ENCODE assay signal across 9 mouse cellular contexts in genomic region chr1:91023960-91024359, GRCm38 (mm10). TPM values are rescaled to one million over a fixed set of nuclear protein-coding genes. Genes with fewer than 3 reads are reported as not detected.
A peak's percentile ranks its signal among the peaks of the same experiment; 100 is the strongest.
DNase-seq lines count a peak whose midpoint lies in the region; ATAC-seq and TF ChIP-seq lines count a peak whose summit lies in the region.
"Had no signal": no experiment of that assay in that cellular context is flagged by ENCODE, and none has a peak within 500 bp of the region (broad histone marks: within the 10 kb centered on the region; RNA-seq: fewer than 3 reads in every experiment).

No protein-coding gene starts in this region.

- no peak overlapping the region for H3K27ac ChIP-seq in liver, postnatal 0 days (ENCODE audit: low read depth)
- H3K27ac ChIP-seq in brown adipose tissue, adult 24 weeks (replicated peaks; ENCODE audit: low read depth, low read length): peak overlapping the region; percentile 93
- H3K27ac ChIP-seq in intestine, embryonic 14.5 days (ENCODE audit: low read depth): peak overlapping the region; percentile 48; the same call in 1 of the 2 replicates
- 0 out of 2 replicates have a peak overlapping the region, but pooled peaks have one; percentile 34 for H3K27ac ChIP-seq in small intestine, adult 2 months (ENCODE audit: insufficient read depth, low read depth, low read length)

- H3K9me3 ChIP-seq in liver, postnatal 0 days (ENCODE audit: low read length): no peaks in the 10 kb centered on the region
- H3K9me3 ChIP-seq in intestine, embryonic 14.5 days (ENCODE audit: control insufficient read depth, low read length): no peaks in the 10 kb centered on the region

- H3K4me3 ChIP-seq in liver, postnatal 0 days (ENCODE audit: low read depth, low read length): no peak overlapping the region
- H3K4me3 ChIP-seq in brown adipose tissue, adult 24 weeks (ENCODE audit: insufficient read depth, low read depth, low read length): no peak overlapping the region
- H3K4me3 ChIP-seq in intestine, embryonic 14.5 days (ENCODE audit: low read depth, low read length): no peak overlapping the region
- H3K4me3 ChIP-seq in small intestine, adult 2 months (ENCODE audit: low read depth, low read length): no peak overlapping the region

- peak; percentile 57 for ATAC-seq in liver, postnatal 0 days
- peak; percentile 76 for ATAC-seq in intestine, embryonic 14.5 days (replicated peaks; ENCODE audit: low FRiP score, low TSS enrichment, low read depth)

- H3K27me3 ChIP-seq in liver, postnatal 0 days (ENCODE audit: insufficient read depth, low read length): no peaks in the 10 kb centered on the region
- no peaks in the 10 kb centered on the region for H3K27me3 ChIP-seq in intestine, embryonic 14.5 days (replicated peaks; ENCODE audit: control insufficient read depth, insufficient read depth, low read length)
- H3K27me3 ChIP-seq in small intestine, adult 2 months (ENCODE audit: control insufficient read depth, insufficient read depth, low read length): no peaks in the 10 kb centered on the region

- DNase-seq in liver, postnatal 0 days: no peak
- DNase-seq in liver: no peak
- DNase-seq in intestine, embryonic 14.5 days (ENCODE audit: low spot score): no peak
- DNase-seq in frontal cortex, postnatal 14 days (ENCODE audit: low spot score in 2 of 2): no peak
- no peak for DNase-seq in layer of hippocampus, postnatal 14 days (ENCODE audit: low spot score in 2 of 2)
- no peak for DNase-seq in gastrocnemius, adult 8-10 months (ENCODE audit: low spot score in 2 of 2)
- DNase-seq: right cerebral cortex, postnatal 14 days had no signal

- H3K4me1 ChIP-seq in liver, postnatal 0 days (ENCODE audit: insufficient read depth): no peaks in the 10 kb centered on the region; the same call in 1 of the 2 replicates
- H3K4me1 ChIP-seq in brown adipose tissue, adult 24 weeks (ENCODE audit: control insufficient read depth, insufficient read depth, insufficient read length, low read length): peaks cover 6% of the 10 kb centered on the region; the same call in 1 of the 2 replicates
- H3K4me1 ChIP-seq in intestine, embryonic 14.5 days (replicated peaks; ENCODE audit: control insufficient read depth, insufficient read depth, low read length): peaks cover 4% of the 10 kb centered on the region; the same call in 1 of the 2 replicates
- peaks cover 7% of the 10 kb centered on the region; the same call in 1 of the 2 replicates for H3K4me1 ChIP-seq in small intestine, adult 2 months (ENCODE audit: control insufficient read depth, insufficient read depth, insufficient read length, low read length)

- 46% methylated on average over 9 of the region's 9 CpGs for WGBS in liver, postnatal 0 days (ENCODE audit: insufficient replicate concordance)
- WGBS in intestine, embryonic 14.5 days: 58% methylated on average over 9 of the region's 9 CpGs
- 14% methylated on average over 9 of the region's 9 CpGs for WGBS in small intestine, adult 2 months

- H3K9ac ChIP-seq in liver, postnatal 0 days (replicated peaks): no peak overlapping the region
- H3K9ac ChIP-seq in intestine, embryonic 14.5 days (ENCODE audit: low read length): no peak overlapping the region

- no peak for TF ChIP-seq CTCF in liver, postnatal 0 days (IDR thresholded peaks at IDR 0.05; ENCODE audit: low read depth)
- no peak for TF ChIP-seq CTCF in small intestine, adult 2 months (IDR thresholded peaks at IDR 0.05; ENCODE audit: extremely low read depth, insufficient read length, insufficient replicate concordance, low read depth, low read length)

- no peaks in the 10 kb centered on the region for H3K36me3 ChIP-seq in liver, postnatal 0 days (replicated peaks; ENCODE audit: insufficient read depth, low read length)
- H3K36me3 ChIP-seq in intestine, embryonic 14.5 days (ENCODE audit: control insufficient read depth, insufficient read depth, low read length): no peaks in the 10 kb centered on the region
- no peaks in the 10 kb centered on the region for H3K36me3 ChIP-seq in small intestine, adult 2 months (ENCODE audit: control insufficient read depth, insufficient read depth, low read length)

- no peak overlapping the region for H3K4me2 ChIP-seq in liver, postnatal 0 days (ENCODE audit: low read depth, low read length)
- no peak overlapping the region for H3K4me2 ChIP-seq in intestine, embryonic 14.5 days (ENCODE audit: low read length)

- peak; percentile 60; the same call in 1 of the 2 replicates for TF ChIP-seq EP300 in liver, postnatal 0 days (IDR thresholded peaks at IDR 0.05; ENCODE audit: low read depth)

- TF ChIP-seq POLR2A in small intestine, adult 2 months (IDR thresholded peaks at IDR 0.05; ENCODE audit: low read depth, low read length): no peak

RNA-seq across cellular contexts. Expression of gene Lrrfip1, which starts 25.4 kb away (rescaled TPM):
- polyA plus RNA-seq in liver, postnatal 0 days (2015; fragmentation: Nextera tagmentation; extraction: Ambion mirVana): 21.9 and 22.7 TPM in 2 replicates
- polyA plus RNA-seq in brown adipose tissue, adult 24 weeks (2012; ENCODE audit: insufficient read depth, insufficient read length, missing spikeins): 11.7 and 13.8 TPM in 2 replicates
- polyA plus RNA-seq in intestine, embryonic 14.5 days (2014; fragmentation: Nextera tagmentation; extraction: Ambion mirVana): 60.4 and 65.3 TPM in 2 replicates
- polyA plus RNA-seq in small intestine, adult 2 months (2012; rRNA removed): 6.3 and 9.5 TPM in 2 replicates
- 10 to 100 TPM; 73.0 to 82.7 TPM for total RNA-seq in layer of hippocampus, postnatal 14 days (2021)
- total RNA-seq in gastrocnemius, adult 8-10 months (2022): 100 to 1,000 TPM; 104 to 126 (median 123) TPM

RNA-seq across cellular contexts. Expression of gene Rab17, which starts 54.5 kb away (rescaled TPM):
- polyA plus RNA-seq in liver, postnatal 0 days (2015; fragmentation: Nextera tagmentation; extraction: Ambion mirVana): 8.2 and 8.6 TPM in 2 replicates
- polyA plus RNA-seq in brown adipose tissue, adult 24 weeks (2012; ENCODE audit: insufficient read depth, insufficient read length, missing spikeins): not detected in 2 replicates
- 21.2 and 22.8 TPM in 2 replicates for polyA plus RNA-seq in intestine, embryonic 14.5 days (2014; fragmentation: Nextera tagmentation; extraction: Ambion mirVana)
- 16.3 and 42.5 TPM in 2 replicates for polyA plus RNA-seq in small intestine, adult 2 months (2012; rRNA removed)
- not detected for total RNA-seq in layer of hippocampus, postnatal 14 days (2021)
- total RNA-seq in gastrocnemius, adult 8-10 months (2022): not detected
